Mouse (Mus musculus) ovary, postnatal 10 days (tissue): Measurements from ENCODE around the gene Mdm1.

Experiments used
- DNase-seq: peaks from one replicate; pipeline ENCODE4 v3.0.0; 2022; ENCODE audit warnings: low spot score

Mdm1 gene

GRCm38 (mm10) chr10:118141018-118141883 is at the start of gene Mdm1:
TSS of gene Mdm1 (plus strand) at chr10:118141811.
- peak; percentile 93 for DNase-seq

- no peak for DNase-seq
Observed at GRCm38 (mm10) chr10:118092745-118093144, 48.9 kb upstream of the Mdm1 start.

- no peak for DNase-seq
Observed at GRCm38 (mm10) chr10:118093728-118094127, 47.9 kb upstream of the Mdm1 start.

- no peak for DNase-seq
Observed at GRCm38 (mm10) chr10:118094853-118095252, 46.8 kb upstream of the Mdm1 start.

GRCm38 (mm10) chr10:118096223-118096622 is 45.4 kb upstream of the Mdm1 start:
- DNase-seq: no peak

GRCm38 (mm10) chr10:118097898-118098297 is 43.7 kb upstream of the Mdm1 start:
- no peak for DNase-seq

- no peak for DNase-seq
Observed at GRCm38 (mm10) chr10:118100570-118100969, 41.0 kb upstream of the Mdm1 start.

GRCm38 (mm10) chr10:118101056-118101455 is 40.6 kb upstream of the Mdm1 start:
- no peak for DNase-seq

- peak; percentile 51 for DNase-seq
Observed at GRCm38 (mm10) chr10:118103020-118103666, 38.5 kb upstream of the Mdm1 start.

- no peak for DNase-seq
Observed at GRCm38 (mm10) chr10:118103906-118104305, 37.7 kb upstream of the Mdm1 start.

- DNase-seq: no peak
Observed at GRCm38 (mm10) chr10:118107031-118107430, 34.6 kb upstream of the Mdm1 start.

GRCm38 (mm10) chr10:118110006-118110920 is 31.3 kb upstream of the Mdm1 start:
- no peak for DNase-seq

- DNase-seq: no peak
Observed at GRCm38 (mm10) chr10:118110921-118111301, 30.7 kb upstream of the Mdm1 start.

GRCm38 (mm10) chr10:118111621-118112020 is 30.0 kb upstream of the Mdm1 start:
- no peak for DNase-seq

GRCm38 (mm10) chr10:118112294-118112893 is 29.2 kb upstream of the Mdm1 start:
- DNase-seq: no peak

GRCm38 (mm10) chr10:118113256-118113682 is 28.3 kb upstream of the Mdm1 start:
- DNase-seq: no peak

GRCm38 (mm10) chr10:118114271-118114670 is 27.3 kb upstream of the Mdm1 start:
- DNase-seq: no peak

- DNase-seq: no peak
Observed at GRCm38 (mm10) chr10:118116456-118116855, 25.2 kb upstream of the Mdm1 start.

GRCm38 (mm10) chr10:118121047-118121936 is 20.3 kb upstream of the Mdm1 start:
- no peak for DNase-seq

- no peak for DNase-seq
Observed at GRCm38 (mm10) chr10:118121937-118122285, 19.7 kb upstream of the Mdm1 start.
